Mouse (Mus musculus) hematopoietic stem cell, adult 5-6 weeks (primary cell): ENCODE data around the gene Myg1. TPM values are rescaled to one million over a fixed set of nuclear protein-coding genes. Genes with fewer than 3 reads are reported as not detected.

Source experiments
- ATAC-seq, 2 experiments: fragments of 125-278 bp in 1 of 2; replicated peaks in 1 of 2; 2 replicates each; pipeline ENCODE4 v1.8.0; 2016 to 2017; ENCODE audit warnings: inconsistent platforms in 2 of 2, mild to moderate bottlenecking in 2 of 2, moderate number of reproducible peaks in 2 of 2, low read depth in 1 of 2, moderate TSS enrichment in 1 of 2; ENCODE audit not compliant: low FRiP score in 2 of 2, poor library complexity in 2 of 2, severe bottlenecking in 2 of 2, insufficient read depth in 1 of 2, low TSS enrichment in 1 of 2
- total RNA-seq: library from RNA; stranded (forward); fragments of 172-1452, 232-1000 nt; gene quantifications from 2 replicates; pipeline ENCODE4 v1.2.3, GENCODE M21; 2017

Myg1 gene
- total RNA-seq, 1 experiment from 2014 or later: 75.9 TPM

DNA sequence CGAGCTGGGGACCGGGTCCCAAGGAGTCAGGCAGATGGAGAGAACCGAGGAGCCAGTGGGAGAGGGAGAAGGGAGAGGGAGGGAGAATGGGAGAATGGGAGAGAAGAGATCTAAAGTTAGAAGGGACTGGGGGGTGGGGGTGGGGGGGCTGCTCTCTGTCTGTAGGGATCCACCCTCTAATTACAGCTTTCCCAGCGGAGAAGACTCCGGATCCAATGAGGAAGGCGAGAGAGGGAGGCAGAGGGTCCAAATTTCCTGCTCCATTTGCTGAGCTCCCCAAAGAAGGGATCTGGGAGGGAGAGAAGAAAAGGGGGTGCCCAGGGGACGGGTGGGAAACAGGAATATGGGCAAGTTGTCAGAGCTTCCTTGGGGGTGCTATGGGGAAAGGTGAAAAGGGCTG lies 34.7 kb downstream of the Myg1 start:
- no peak for ATAC-seq

DNA sequence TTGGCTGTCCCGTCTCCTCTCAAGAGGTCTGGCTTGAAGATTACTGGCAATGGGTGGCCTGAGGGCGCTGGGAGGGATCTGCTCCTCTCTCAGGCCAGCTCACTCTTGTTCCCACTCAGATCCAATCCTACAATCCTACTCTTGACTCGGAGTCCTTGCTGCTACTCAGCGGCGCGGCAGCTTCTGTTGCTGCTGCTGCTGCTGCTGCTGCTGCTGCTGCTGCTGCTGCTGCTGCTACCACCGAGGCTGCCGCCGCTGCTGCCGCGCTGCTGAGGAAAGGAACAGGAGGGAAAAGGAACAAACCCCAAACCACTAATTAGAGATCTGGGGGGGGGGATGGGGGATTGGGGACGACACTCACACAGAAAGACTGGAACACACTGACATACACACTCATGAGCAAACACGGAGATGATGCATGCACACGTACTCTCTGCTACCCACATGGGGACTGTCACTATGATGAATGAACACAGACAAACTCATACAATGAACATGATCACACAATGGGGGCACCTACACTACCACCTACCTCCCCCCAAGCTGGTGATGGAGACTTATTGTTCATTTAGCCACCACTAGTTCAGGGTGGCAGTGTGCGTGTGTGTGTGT lies 35.3 kb downstream of the Myg1 start, which contains the start of gene Sp7:
Gene Sp7, minus strand, starts transcription at position 450 of the 612 bp plus-strand sequence.
- 0 out of 4 replicates have a peak, but pooled peaks of 1 of the 2 experiments have one; percentile 17 for ATAC-seq

DNA sequence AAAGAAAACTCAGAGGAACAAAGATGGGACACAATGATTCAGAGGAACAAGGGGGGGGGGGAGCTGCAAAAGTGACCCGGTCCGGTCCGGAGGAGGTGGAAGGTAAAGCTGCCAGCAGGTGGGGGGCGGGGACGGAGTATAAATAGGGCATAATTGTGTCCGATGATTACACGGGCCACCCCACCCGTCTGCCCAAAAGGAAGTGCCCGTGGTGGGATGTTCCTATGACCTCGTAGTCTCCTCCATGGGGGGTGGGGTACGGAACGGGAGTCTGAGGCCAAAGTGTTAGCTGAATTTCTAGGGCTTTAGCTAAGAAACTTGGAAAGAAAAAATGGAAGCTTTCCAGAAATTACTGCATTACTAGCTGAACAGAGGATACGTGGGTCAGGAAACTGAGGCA lies 38.5 kb downstream of the Myg1 start:
- ATAC-seq: no peak

DNA sequence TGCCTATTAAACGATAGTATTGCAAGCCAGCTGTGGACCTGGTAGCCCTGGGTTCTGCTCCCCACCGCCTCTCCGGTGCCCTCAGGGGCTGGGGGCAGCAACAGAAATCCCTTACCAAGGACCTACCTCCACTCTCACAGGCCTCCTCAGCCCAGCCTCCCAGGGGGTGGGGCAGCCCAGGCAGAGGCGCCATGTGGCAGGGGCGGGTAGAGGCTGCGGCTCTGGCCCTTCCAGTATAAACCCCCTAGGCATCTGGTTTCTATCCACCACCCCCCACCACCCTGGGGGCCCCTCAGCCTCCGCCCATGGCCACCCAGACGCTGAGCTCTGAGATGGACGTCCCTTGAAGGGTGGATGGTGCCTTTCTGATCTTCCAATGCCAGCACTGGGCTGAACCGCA lies 39.2 kb downstream of the Myg1 start:
- ATAC-seq: no peak

DNA sequence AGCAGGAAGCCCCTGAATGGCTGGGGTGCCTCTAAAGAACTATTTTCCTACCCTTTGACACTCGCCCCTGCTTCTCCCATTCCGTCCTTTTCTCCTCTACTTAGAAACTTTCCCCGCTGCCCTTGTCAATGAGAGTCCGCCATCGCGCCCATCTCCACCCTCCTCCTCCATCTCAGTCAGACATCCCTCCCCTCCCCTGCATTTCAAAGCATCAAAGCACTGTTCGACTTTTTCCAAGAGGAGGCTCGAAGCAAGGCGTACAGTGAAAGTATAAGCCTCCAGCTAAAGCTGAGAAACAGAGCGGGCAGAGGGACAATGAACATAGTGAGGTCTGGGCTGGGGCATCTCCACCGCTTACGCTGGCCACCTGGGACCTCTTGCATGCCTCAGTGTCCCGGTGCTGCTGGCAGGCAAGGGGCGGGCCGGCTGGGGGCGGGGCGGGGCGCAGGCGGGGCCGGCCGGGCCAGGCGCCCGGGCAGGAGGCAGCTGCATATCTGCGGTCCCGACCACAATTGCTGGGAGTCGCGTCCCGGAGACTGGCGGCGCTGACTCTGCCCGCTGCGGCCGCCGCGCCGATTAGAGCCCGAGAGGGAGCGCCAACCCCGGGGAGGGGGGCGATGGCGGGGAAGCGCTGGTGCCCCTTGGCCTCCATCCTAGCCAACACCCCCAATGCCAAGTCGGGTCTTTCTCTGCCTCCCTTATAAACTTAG lies 45.1 kb downstream of the Myg1 start:
- ATAC-seq: peak; percentile 72 to 80; a peak in 2 of 4 replicates

DNA sequence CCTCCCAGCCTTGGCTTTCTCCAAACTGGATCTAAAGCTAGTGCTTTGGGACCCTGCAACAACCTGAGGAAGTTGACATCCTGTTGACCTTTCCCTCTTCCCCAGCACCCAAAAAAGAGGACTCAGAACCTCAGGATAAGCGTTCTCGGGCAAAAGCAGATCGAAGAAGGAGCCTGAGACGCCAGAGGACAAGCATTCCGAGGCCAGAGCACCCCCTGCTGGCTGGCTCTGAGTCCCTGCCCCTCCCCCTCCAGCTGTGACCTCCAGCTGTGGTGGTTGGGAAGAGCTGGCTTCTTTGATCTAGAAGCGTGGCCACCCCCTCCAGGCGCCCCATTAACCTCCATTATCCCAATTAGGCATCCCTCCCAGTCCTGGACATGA lies 45.6 kb downstream of the Myg1 start:
- ATAC-seq: peak; percentile 51 to 83

DNA sequence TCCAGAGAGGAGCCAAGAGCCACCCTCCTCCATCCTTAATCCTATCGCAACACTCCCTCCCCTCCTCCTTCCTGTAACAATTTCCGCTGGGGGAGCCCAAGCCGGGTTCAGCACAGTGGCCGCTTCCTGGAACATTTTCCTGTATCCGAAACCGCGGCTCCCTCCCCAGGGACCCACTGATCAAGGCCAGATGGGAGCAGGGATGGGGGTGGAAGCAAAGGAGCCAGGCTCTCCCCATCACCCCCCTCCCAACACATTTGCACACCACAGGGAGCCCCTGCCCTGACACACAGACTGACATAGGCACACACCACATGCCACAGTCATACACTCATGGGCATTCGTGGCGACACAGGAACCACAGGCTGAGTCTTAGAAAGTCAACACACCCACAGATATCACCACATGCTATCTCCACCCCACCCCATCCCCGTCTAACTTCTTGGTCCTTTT lies 46.3 kb downstream of the Myg1 start:
- peak; percentile 15 to 27; a peak in 2 of 4 replicates for ATAC-seq

DNA sequence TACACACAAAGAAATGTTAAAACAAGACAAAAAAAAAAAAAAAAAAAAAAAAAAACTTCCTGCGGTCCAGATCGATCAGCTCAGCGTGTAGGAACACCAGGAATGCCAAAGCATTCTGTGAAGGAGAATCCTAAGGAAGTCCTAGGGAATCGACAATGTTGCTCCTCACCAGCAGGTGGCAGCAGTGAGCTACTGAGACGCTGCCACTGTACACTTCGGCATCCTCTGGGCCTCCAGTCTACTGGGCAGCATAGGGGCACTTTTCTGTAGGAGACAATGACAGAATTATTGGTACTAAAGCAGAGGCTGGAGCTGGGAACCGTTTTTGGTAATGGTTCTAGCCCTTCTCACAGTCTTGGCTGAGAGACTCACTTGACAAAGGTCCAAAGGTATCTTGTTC lies 50.1 kb downstream of the Myg1 start:
- peak; percentile 59 to 72 for ATAC-seq

DNA sequence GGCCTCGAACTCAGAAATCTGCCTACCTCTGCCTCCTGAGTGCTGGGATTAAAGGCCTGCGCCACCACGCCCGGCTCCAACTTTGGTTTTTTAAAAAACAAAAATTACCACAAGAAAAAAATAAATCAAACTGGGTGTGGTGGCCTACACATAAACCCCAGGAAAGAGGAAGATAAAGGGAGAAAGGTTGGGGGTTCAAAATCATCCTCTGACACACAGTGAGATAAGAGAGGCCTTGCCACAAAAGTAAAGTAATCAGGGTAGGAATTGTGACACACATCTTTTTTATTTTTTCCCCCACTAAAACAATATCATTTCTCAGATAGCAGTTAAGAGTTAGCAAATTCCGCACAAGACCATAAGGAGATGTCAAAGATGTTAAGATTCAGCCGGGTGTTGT lies 52.2 kb downstream of the Myg1 start:
- no peak for ATAC-seq

DNA sequence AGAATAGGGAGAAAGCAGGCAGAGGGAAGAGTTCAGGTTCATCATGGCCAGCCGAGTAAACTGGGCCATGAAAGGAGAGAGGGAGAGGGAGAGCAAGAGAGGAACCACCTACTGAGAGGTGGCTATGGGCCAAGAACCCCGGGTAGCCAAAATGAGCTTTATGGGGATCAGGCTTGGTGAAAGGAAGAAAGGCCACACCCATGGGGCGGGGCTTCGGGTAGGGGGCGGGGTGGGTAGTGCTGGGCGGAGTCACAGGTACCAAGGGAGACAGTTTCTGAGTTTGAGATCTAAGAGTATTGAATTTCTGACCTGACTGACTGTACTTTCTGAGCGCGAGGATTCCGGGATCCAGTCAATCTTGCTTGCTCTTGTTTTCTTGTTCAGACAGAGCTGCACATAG lies 55.1 kb downstream of the Myg1 start:
- peak in 1 of 2 experiments; percentile 42; a peak in 1 of 4 replicates for ATAC-seq

Other genes starting within 250 kb of the Myg1 start
- gene Tns2, start 231.3 kb upstream of the Myg1 start, total RNA-seq: 3.6 and 4.0 TPM in 2 replicates
- gene Spryd3, start 195.5 kb upstream of the Myg1 start, total RNA-seq: 12.6 and 15.8 TPM in 2 replicates
- gene Igfbp6, start 187.3 kb upstream of the Myg1 start, total RNA-seq: 0.15 TPM in 1 of 2 replicates, not detected in the other
- gene Soat2, start 181.2 kb upstream of the Myg1 start, total RNA-seq: 1.3 and 2.4 TPM in 2 replicates
- gene Zfp740, start 128.5 kb upstream of the Myg1 start, total RNA-seq: 44.0 and 47.6 TPM in 2 replicates
- gene Csad, start 127.0 kb upstream of the Myg1 start, total RNA-seq: 37.4 and 76.7 TPM in 2 replicates
- gene Itgb7, start 99.8 kb upstream of the Myg1 start, total RNA-seq: 83.0 and 92.1 TPM in 2 replicates
- gene Rarg, start 74.2 kb upstream of the Myg1 start, total RNA-seq: 3.6 and 5.6 TPM in 2 replicates
- gene Gm9918, start 61.1 kb upstream of the Myg1 start, total RNA-seq: not detected in 2 replicates
- 11.5 and 19.4 TPM in 2 replicates for gene Mfsd5, start 52.3 kb upstream of the Myg1 start, total RNA-seq
- gene Espl1, start 35.4 kb upstream of the Myg1 start, total RNA-seq: 8.5 and 26.9 TPM in 2 replicates
- 273 and 464 TPM in 2 replicates for gene Pfdn5, start 5.6 kb upstream of the Myg1 start, total RNA-seq
- gene Aaas, start 19.1 kb downstream of the Myg1 start, total RNA-seq: 48.4 and 91.9 TPM in 2 replicates
- not detected in 2 replicates for gene Sp7, start 35.5 kb downstream of the Myg1 start, total RNA-seq
- gene Sp1, start 74.4 kb downstream of the Myg1 start, total RNA-seq: 73.0 and 88.0 TPM in 2 replicates
- not detected in 2 replicates for gene Amhr2, start 113.7 kb downstream of the Myg1 start, total RNA-seq
- 64.1 and 67.1 TPM in 2 replicates for gene Prr13, start 127.3 kb downstream of the Myg1 start, total RNA-seq
- gene Pcbp2, start 138.8 kb downstream of the Myg1 start, total RNA-seq: 228 and 317 TPM in 2 replicates
- not detected in 2 replicates for gene Gm10337, start 172.0 kb downstream of the Myg1 start, total RNA-seq
- gene Map3k12, start 185.4 kb downstream of the Myg1 start, total RNA-seq: 2.4 and 3.8 TPM in 2 replicates
- gene Tarbp2, start 186.5 kb downstream of the Myg1 start, total RNA-seq: 26.8 and 33.3 TPM in 2 replicates
- gene Npff, start 193.2 kb downstream of the Myg1 start, total RNA-seq: 0.55 and 1.6 TPM in 2 replicates